Mouse (Mus musculus) E14TG2a.4 (cell line): ENCODE measurements around the gene Slc25a29.

Source experiments
- CTCF ChIP-seq: conservative IDR thresholded peaks from 2 replicates; pipeline ENCODE4 v1.5.1; 2014; ENCODE audit warnings: low read length
- NANOG ChIP-seq: IDR thresholded peaks from 2 replicates; pipeline ENCODE4 v1.6.1; 2014; ENCODE audit warnings: borderline replicate concordance, low read length, mixed read lengths
- POU5F1 ChIP-seq: IDR thresholded peaks from 2 replicates; pipeline ENCODE4 v1.6.1; 2014; ENCODE audit warnings: low read length, borderline replicate concordance

DNA sequence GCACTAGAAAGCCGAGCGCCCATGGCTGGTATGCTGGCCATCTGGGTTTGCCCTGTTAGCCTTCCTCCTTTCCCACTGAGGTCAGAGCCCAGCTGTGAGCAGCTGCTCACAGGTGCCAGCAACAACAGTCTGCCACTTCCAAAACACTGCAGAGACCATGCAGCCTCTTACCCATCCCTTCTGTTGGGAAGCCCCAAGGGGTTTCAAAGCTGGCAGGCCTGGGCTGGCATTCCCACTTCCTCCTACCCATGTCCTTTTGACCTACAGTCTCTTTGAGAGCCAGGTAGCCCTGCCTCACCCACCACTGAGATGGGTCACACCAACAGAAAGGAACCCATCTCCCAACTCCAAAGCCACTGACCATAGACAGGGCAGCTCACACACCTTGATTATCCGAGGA is 2.3 kb downstream of the Slc25a29 start:
- TF ChIP-seq CTCF (no peak), POU5F1 (no peak), NANOG (no peak)
